Mouse (Mus musculus) hindbrain, embryonic 10.5 days (tissue): ENCODE data around the gene Sh3bgrl. TPM values are rescaled to one million over a fixed set of nuclear protein-coding genes. Genes with fewer than 3 reads are reported as not detected.

Experiments used
- DNase-seq: peaks from one replicate; pipeline ENCODE4 v3.0.0-alpha.2; 2017; ENCODE audit warnings: low spot score
- H3K27ac ChIP-seq: fragments of 300-500 bp; sonication (generic); 2 replicates; pipeline ENCODE4 v1.5.1; 2016; ENCODE audit warnings: mild to moderate bottlenecking, moderate library complexity
- H3K27me3 ChIP-seq: fragments of 300-500 bp; sonication (generic); 2 replicates; pipeline ENCODE4 v1.6.1; 2016; ENCODE audit warnings: mild to moderate bottlenecking; ENCODE audit not compliant: poor library complexity, insufficient read depth, severe bottlenecking
- H3K36me3 ChIP-seq: fragments of 300-500 bp; sonication (generic); 2 replicates; pipeline ENCODE4 v1.6.1; 2016; ENCODE audit warnings: mild to moderate bottlenecking, moderate library complexity
- H3K4me1 ChIP-seq: fragments of 300-500 bp; sonication (generic); replicated peaks from 2 replicates; pipeline ENCODE4 v1.6.1; 2016; ENCODE audit warnings: mild to moderate bottlenecking
- H3K4me3 ChIP-seq: fragments of 300-500 bp; sonication (generic); 2 replicates; pipeline ENCODE4 v1.5.1; 2016; ENCODE audit warnings: mild to moderate bottlenecking, moderate library complexity
- H3K9me3 ChIP-seq: fragments of 300-500 bp; sonication (generic); 2 replicates; pipeline ENCODE4 v1.6.1; 2016; ENCODE audit warnings: mild to moderate bottlenecking, moderate library complexity
- WGBS: fragments of 180-500 bp; shearing (Covaris S2); methylation state at CpG from one replicate; pipeline ENCODE4 v1.1.7; 2016; 5-methylcytosine and 5-hydroxymethylcytosine counted together
- polyA plus RNA-seq: library from polyadenylated mRNA; unstranded; fragments of >200 nt; fragmentation: Nextera tagmentation; extraction: Ambion mirVana; gene quantifications from 2 replicates; pipeline ENCODE4 v1.2.1, GENCODE M21; 2016

Sh3bgrl gene
- polyA plus RNA-seq, 1 experiment from 2014 or later = 135 TPM

- no peak for DNase-seq
- H3K27ac ChIP-seq = no peak overlapping the region
- H3K4me1 ChIP-seq = no peaks in the 10 kb centered on the region
- H3K4me3 ChIP-seq = no peak overlapping the region
- H3K9me3 ChIP-seq = no peaks in the 10 kb centered on the region
- WGBS = 88% methylated on average over 2 of the region's 2 CpGs
- no peaks in the 10 kb centered on the region for H3K27me3 ChIP-seq
- H3K36me3 ChIP-seq = no peaks in the 10 kb centered on the region
Measured at GRCm38 (mm10) chrX:109136820-109137219, 41.7 kb downstream of the Sh3bgrl start.

GRCm38 (mm10) chrX:109137295-109137694 lies 42.1 kb downstream of the Sh3bgrl start:
- Histone ChIP-seq H3K9me3 (no peaks in the 10 kb centered on the region), H3K4me3 (no peak overlapping the region), H3K4me1 (no peaks in the 10 kb centered on the region), H3K36me3 (no peaks in the 10 kb centered on the region), H3K27me3 (no peaks in the 10 kb centered on the region), H3K27ac (no peak overlapping the region)
- WGBS = 83% methylated on average over 2 of the region's 2 CpGs
- DNase-seq = no peak

- Histone ChIP-seq H3K36me3 (no peaks in the 10 kb centered on the region), H3K9me3 (no peaks in the 10 kb centered on the region), H3K4me3 (no peak overlapping the region), H3K4me1 (no peaks in the 10 kb centered on the region), H3K27me3 (no peaks in the 10 kb centered on the region), H3K27ac (no peak overlapping the region)
- WGBS = 83% methylated on average over 1 of the region's 1 CpGs
- DNase-seq = no peak
Measured at GRCm38 (mm10) chrX:109141337-109141870, 46.2 kb downstream of the Sh3bgrl start.

GRCm38 (mm10) chrX:109142281-109142680 lies 47.1 kb downstream of the Sh3bgrl start:
- WGBS = 76% methylated on average over 4 of the region's 4 CpGs
- Histone ChIP-seq H3K9me3 (no peaks in the 10 kb centered on the region), H3K27ac (no peak overlapping the region), H3K4me1 (no peaks in the 10 kb centered on the region), H3K4me3 (no peak overlapping the region), H3K36me3 (no peaks in the 10 kb centered on the region), H3K27me3 (no peaks in the 10 kb centered on the region)
- DNase-seq = no peak

GRCm38 (mm10) chrX:109145779-109146178 lies 50.6 kb downstream of the Sh3bgrl start:
- Histone ChIP-seq H3K27ac (no peak overlapping the region), H3K9me3 (no peaks in the 10 kb centered on the region), H3K27me3 (no peaks in the 10 kb centered on the region), H3K36me3 (no peaks in the 10 kb centered on the region), H3K4me1 (no peaks in the 10 kb centered on the region), H3K4me3 (no peak overlapping the region)
- no peak for DNase-seq
- WGBS = 83% methylated on average over 6 of the region's 6 CpGs

- Histone ChIP-seq H3K9me3 (no peaks in the 10 kb centered on the region), H3K36me3 (no peaks in the 10 kb centered on the region), H3K27me3 (no peaks in the 10 kb centered on the region), H3K4me3 (no peak overlapping the region), H3K27ac (no peak overlapping the region), H3K4me1 (no peaks in the 10 kb centered on the region)
- DNase-seq = no peak
- 88% methylated on average over 3 of the region's 3 CpGs for WGBS
Measured at GRCm38 (mm10) chrX:109147108-109147507, 51.9 kb downstream of the Sh3bgrl start.

- no peak overlapping the region for H3K4me3 ChIP-seq
- H3K27me3 ChIP-seq = no peaks in the 10 kb centered on the region
- DNase-seq = no peak
- no peaks in the 10 kb centered on the region for H3K9me3 ChIP-seq
- H3K27ac ChIP-seq = no peak overlapping the region
- peaks cover 9% of the 10 kb centered on the region for H3K36me3 ChIP-seq
- WGBS = 94% methylated on average over 2 of the region's 2 CpGs
- no peaks in the 10 kb centered on the region for H3K4me1 ChIP-seq
Measured at GRCm38 (mm10) chrX:109151228-109151627, 56.1 kb downstream of the Sh3bgrl start.

- H3K36me3 ChIP-seq = no peaks in the 10 kb centered on the region
- H3K9me3 ChIP-seq = no peaks in the 10 kb centered on the region
- no peak overlapping the region for H3K27ac ChIP-seq
- 88% methylated on average over 1 of the region's 1 CpGs for WGBS
- no peaks in the 10 kb centered on the region for H3K27me3 ChIP-seq
- DNase-seq = no peak
- H3K4me3 ChIP-seq = no peak overlapping the region
- no peaks in the 10 kb centered on the region for H3K4me1 ChIP-seq
Measured at GRCm38 (mm10) chrX:109160326-109160725, 65.2 kb downstream of the Sh3bgrl start.

GRCm38 (mm10) chrX:109160901-109161300 lies 65.7 kb downstream of the Sh3bgrl start:
- H3K9me3 ChIP-seq = no peaks in the 10 kb centered on the region
- no peaks in the 10 kb centered on the region for H3K36me3 ChIP-seq
- no peak overlapping the region for H3K4me3 ChIP-seq
- 83% methylated on average over 4 of the region's 4 CpGs for WGBS
- DNase-seq = no peak
- H3K27ac ChIP-seq = no peak overlapping the region
- no peaks in the 10 kb centered on the region for H3K4me1 ChIP-seq
- H3K27me3 ChIP-seq = no peaks in the 10 kb centered on the region

GRCm38 (mm10) chrX:109175038-109175437 lies 79.9 kb downstream of the Sh3bgrl start:
- no peaks in the 10 kb centered on the region for H3K27me3 ChIP-seq
- H3K4me3 ChIP-seq = no peak overlapping the region
- 71% methylated on average over 2 of the region's 2 CpGs for WGBS

GRCm38 (mm10) chrX:109175470-109175869 lies 80.3 kb downstream of the Sh3bgrl start:
- no peak for DNase-seq
- Histone ChIP-seq H3K4me3 (no peak overlapping the region), H3K9me3 (no peaks in the 10 kb centered on the region), H3K36me3 (no peaks in the 10 kb centered on the region), H3K4me1 (no peaks in the 10 kb centered on the region), H3K27ac (no peak overlapping the region), H3K27me3 (no peaks in the 10 kb centered on the region)
- 38% methylated on average over 3 of the region's 3 CpGs for WGBS

More at GRCm38 (mm10) chrX:109175038-109175437, 79.9 kb downstream of the Sh3bgrl start:
- Histone ChIP-seq H3K27ac (no peak overlapping the region), H3K4me1 (no peaks in the 10 kb centered on the region), H3K36me3 (no peaks in the 10 kb centered on the region), H3K9me3 (no peaks in the 10 kb centered on the region)
- DNase-seq = no peak

- Histone ChIP-seq H3K4me1 (no peaks in the 10 kb centered on the region), H3K4me3 (no peak overlapping the region), H3K27me3 (no peaks in the 10 kb centered on the region), H3K27ac (no peak overlapping the region), H3K9me3 (no peaks in the 10 kb centered on the region), H3K36me3 (no peaks in the 10 kb centered on the region)
- WGBS = 81% methylated on average over 4 of the region's 4 CpGs
- no peak for DNase-seq
Measured at GRCm38 (mm10) chrX:109184706-109185478, 89.7 kb downstream of the Sh3bgrl start.

GRCm38 (mm10) chrX:109189607-109190006 lies 94.4 kb downstream of the Sh3bgrl start:
- no peak overlapping the region for H3K4me3 ChIP-seq
- no peaks in the 10 kb centered on the region for H3K4me1 ChIP-seq
- 90% methylated on average over 4 of the region's 4 CpGs for WGBS
- no peak overlapping the region for H3K27ac ChIP-seq
- H3K9me3 ChIP-seq = no peaks in the 10 kb centered on the region
- H3K27me3 ChIP-seq = no peaks in the 10 kb centered on the region
- H3K36me3 ChIP-seq = no peaks in the 10 kb centered on the region
- no peak for DNase-seq
